Mouse (Mus musculus) monocyte, adult 2 months (primary cell): ENCODE measurements around the gene Nfam1.

Experiments used
- DNase-seq, 2 experiments: peaks; one replicate each; pipeline ENCODE4 v3.0.0; 2022; ENCODE audit warnings: low spot score in 2 of 2, low read depth in 1 of 2

The Nfam1 gene

GRCm38 (mm10) chr15:82960786-82961561 is 72.1 kb downstream of the Nfam1 start:
- DNase-seq = no peak

- no peak for DNase-seq
Observed at GRCm38 (mm10) chr15:82959151-82959550, 74.0 kb downstream of the Nfam1 start.

- DNase-seq = no peak
Observed at GRCm38 (mm10) chr15:82958253-82958701, 74.8 kb downstream of the Nfam1 start.

- DNase-seq = no peak
Observed at GRCm38 (mm10) chr15:82956721-82957120, 76.4 kb downstream of the Nfam1 start.

GRCm38 (mm10) chr15:82956310-82956709 is 76.8 kb downstream of the Nfam1 start:
- no peak for DNase-seq

- no peak for DNase-seq
Observed at GRCm38 (mm10) chr15:82955286-82955685, 77.8 kb downstream of the Nfam1 start.

- DNase-seq = no peak
Observed at GRCm38 (mm10) chr15:82954034-82954433, 79.1 kb downstream of the Nfam1 start.

GRCm38 (mm10) chr15:82953096-82953495 is 80.0 kb downstream of the Nfam1 start:
- DNase-seq = no peak

GRCm38 (mm10) chr15:82952292-82952705 is 80.8 kb downstream of the Nfam1 start:
- no peak for DNase-seq

GRCm38 (mm10) chr15:82950246-82950645 is 82.9 kb downstream of the Nfam1 start:
- DNase-seq = no peak

- DNase-seq = no peak
Observed at GRCm38 (mm10) chr15:82947431-82947830, 85.7 kb downstream of the Nfam1 start.

- no peak for DNase-seq
Observed at GRCm38 (mm10) chr15:82944479-82945195, 88.5 kb downstream of the Nfam1 start.
